Mouse (Mus musculus): ENCODE results near the gene Fcho2. TPM values are rescaled to one million over a fixed set of nuclear protein-coding genes. Genes with fewer than 3 reads are reported as not detected.

Gene Fcho2
- total and polyA plus RNA-seq, 2 experiments, result 5.8 to 23.2 TPM

GRCm38 (mm10) chr13:98722296-98722695 is 93.0 kb downstream of the Fcho2 start:
- 67% methylated on average over 1 of the region's 1 CpGs for whole genome bisulfite sequencing
- H3K36me3 ChIP-seq (ENCODE audit: control insufficient read depth, insufficient read depth, low read length), result peaks cover 23% of the 10 kb centered on the region
- no peak overlapping the region for H3K27ac ChIP-seq (replicated peaks; ENCODE audit: insufficient read depth, low read depth, low read length)
- no peak for DNase-seq (ENCODE audit: extremely low read depth, low read depth, low spot score)
- no peaks in the 10 kb centered on the region for H3K27me3 ChIP-seq (ENCODE audit: control insufficient read depth, insufficient read depth, low read length)
- H3K79me2 ChIP-seq (ENCODE audit: control insufficient read depth, insufficient read depth, low read length), result no peaks in the 10 kb centered on the region
- no peaks in the 10 kb centered on the region for H3K4me1 ChIP-seq (ENCODE audit: control insufficient read depth, insufficient read depth, low read length)
- H3K4me3 ChIP-seq (ENCODE audit: insufficient read depth, low read depth, low read length), result no peak overlapping the region
- TF ChIP-seq CTCF (IDR thresholded peaks at IDR 0.05; ENCODE audit: low read depth, low read length) (no peak), POLR2A (IDR thresholded peaks at IDR 0.05; ENCODE audit: extremely low read depth, insufficient read depth, low read length) (no peak)
- H3K9ac ChIP-seq (ENCODE audit: low read depth, low read length), result no peak overlapping the region

GRCm38 (mm10) chr13:98716176-98716575 is 99.1 kb downstream of the Fcho2 start:
- WGBS, result 56% methylated on average over 8 of the region's 8 CpGs
- H3K36me3 ChIP-seq (ENCODE audit: control insufficient read depth, insufficient read depth, low read length), result peaks cover 1% of the 10 kb centered on the region; the same call in 1 of the 2 replicates
- DNase-seq (ENCODE audit: extremely low read depth, low read depth, low spot score), result no peak
- no peaks in the 10 kb centered on the region for H3K27me3 ChIP-seq (ENCODE audit: control insufficient read depth, insufficient read depth, low read length)
- no peaks in the 10 kb centered on the region for H3K79me2 ChIP-seq (ENCODE audit: control insufficient read depth, insufficient read depth, low read length)
- no peak overlapping the region for H3K4me3 ChIP-seq (ENCODE audit: insufficient read depth, low read depth, low read length)
- H3K4me1 ChIP-seq (ENCODE audit: control insufficient read depth, insufficient read depth, low read length), result peaks cover 4% of the 10 kb centered on the region; the same call in 1 of the 2 replicates
- no peak for TF ChIP-seq CTCF (IDR thresholded peaks at IDR 0.05; ENCODE audit: low read depth, low read length)
- TF ChIP-seq POLR2A (IDR thresholded peaks at IDR 0.05; ENCODE audit: extremely low read depth, insufficient read depth, low read length), result no peak
- no peak overlapping the region for H3K27ac ChIP-seq (replicated peaks; ENCODE audit: insufficient read depth, low read depth, low read length)
- H3K9ac ChIP-seq (ENCODE audit: low read depth, low read length), result no peak overlapping the region

GRCm38 (mm10) chr13:98715443-98715990 is 99.7 kb downstream of the Fcho2 start:
- no peaks in the 10 kb centered on the region for H3K36me3 ChIP-seq (ENCODE audit: control insufficient read depth, insufficient read depth, low read length)
- H3K4me3 ChIP-seq (ENCODE audit: insufficient read depth, low read depth, low read length), result no peak overlapping the region
- TF ChIP-seq CTCF (IDR thresholded peaks at IDR 0.05; ENCODE audit: low read depth, low read length), result no peak
- TF ChIP-seq POLR2A (IDR thresholded peaks at IDR 0.05; ENCODE audit: extremely low read depth, insufficient read depth, low read length), result no peak
- H3K27ac ChIP-seq (replicated peaks; ENCODE audit: insufficient read depth, low read depth, low read length), result no peak overlapping the region
- no peaks in the 10 kb centered on the region for H3K79me2 ChIP-seq (ENCODE audit: control insufficient read depth, insufficient read depth, low read length)
- H3K4me1 ChIP-seq (ENCODE audit: control insufficient read depth, insufficient read depth, low read length), result peaks cover 4% of the 10 kb centered on the region; the same call in 1 of the 2 replicates
- H3K27me3 ChIP-seq (ENCODE audit: control insufficient read depth, insufficient read depth, low read length), result no peaks in the 10 kb centered on the region
- WGBS, result 22% methylated on average over 6 of the region's 6 CpGs
- DNase-seq (ENCODE audit: extremely low read depth, low read depth, low spot score), result peak; percentile 85
- H3K9ac ChIP-seq (ENCODE audit: low read depth, low read length), result no peak overlapping the region

DNA sequence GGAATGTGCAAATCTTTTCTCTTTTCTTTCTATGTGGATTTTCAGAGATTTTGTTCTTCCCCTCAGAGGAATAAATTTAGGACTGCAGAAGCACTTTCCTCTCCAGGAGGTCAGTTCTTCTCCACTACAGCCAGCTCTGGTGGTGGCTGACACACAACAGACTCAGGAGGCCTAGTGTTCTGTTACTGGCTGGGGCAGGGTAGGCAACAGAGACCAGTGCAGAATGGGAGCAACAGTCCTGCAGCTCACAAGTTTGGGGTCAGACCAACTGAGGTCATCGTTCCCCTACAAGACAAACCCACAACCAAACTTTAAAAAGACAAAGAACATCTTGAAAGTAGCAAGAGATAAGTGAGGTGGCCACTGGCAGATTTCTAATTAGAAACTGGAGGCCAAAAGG is 104.6 kb downstream of the Fcho2 start:
- Histone ChIP-seq H3K36me3 (ENCODE audit: control insufficient read depth, insufficient read depth, low read length) (no peaks in the 10 kb centered on the region), H3K79me2 (ENCODE audit: control insufficient read depth, insufficient read depth, low read length) (no peaks in the 10 kb centered on the region), H3K27me3 (ENCODE audit: control insufficient read depth, insufficient read depth, low read length) (no peaks in the 10 kb centered on the region), H3K27ac (replicated peaks; ENCODE audit: insufficient read depth, low read depth, low read length) (no peak overlapping the region), H3K4me3 (ENCODE audit: insufficient read depth, low read depth, low read length) (no peak overlapping the region), H3K9ac (ENCODE audit: low read depth, low read length) (no peak overlapping the region), H3K4me1 (ENCODE audit: control insufficient read depth, insufficient read depth, low read length) (peaks cover 1% of the 10 kb centered on the region; the same call in 1 of the 2 replicates)
- WGBS, result 91% methylated on average over 1 of the region's 1 CpGs
- DNase-seq (ENCODE audit: extremely low read depth, low read depth, low spot score), result no peak
- TF ChIP-seq POLR2A (IDR thresholded peaks at IDR 0.05; ENCODE audit: extremely low read depth, insufficient read depth, low read length), result no peak
- no peak for TF ChIP-seq CTCF (IDR thresholded peaks at IDR 0.05; ENCODE audit: low read depth, low read length)

- Histone ChIP-seq H3K9ac (ENCODE audit: low read depth, low read length) (no peak overlapping the region), H3K79me2 (ENCODE audit: control insufficient read depth, insufficient read depth, low read length) (no peaks in the 10 kb centered on the region), H3K4me1 (ENCODE audit: control insufficient read depth, insufficient read depth, low read length) (no peaks in the 10 kb centered on the region), H3K4me3 (ENCODE audit: insufficient read depth, low read depth, low read length) (no peak overlapping the region), H3K27me3 (ENCODE audit: control insufficient read depth, insufficient read depth, low read length) (no peaks in the 10 kb centered on the region), H3K27ac (replicated peaks; ENCODE audit: insufficient read depth, low read depth, low read length) (no peak overlapping the region), H3K36me3 (ENCODE audit: control insufficient read depth, insufficient read depth, low read length) (no peaks in the 10 kb centered on the region)
- no peak for TF ChIP-seq CTCF (IDR thresholded peaks at IDR 0.05; ENCODE audit: low read depth, low read length)
- TF ChIP-seq POLR2A (IDR thresholded peaks at IDR 0.05; ENCODE audit: extremely low read depth, insufficient read depth, low read length), result no peak
- 73% methylated on average over 8 of the region's 8 CpGs for WGBS
- DNase-seq (ENCODE audit: extremely low read depth, low read depth, low spot score), result no peak
These were observed 105.0 kb downstream of the Fcho2 start for GRCm38 (mm10) chr13:98710236-98710635.

GRCm38 (mm10) chr13:98705501-98705900 is 109.7 kb downstream of the Fcho2 start:
- DNase-seq (ENCODE audit: extremely low read depth, low read depth, low spot score), result no peak
- H3K4me1 ChIP-seq (ENCODE audit: control insufficient read depth, insufficient read depth, low read length), result no peaks in the 10 kb centered on the region
- no peaks in the 10 kb centered on the region for H3K36me3 ChIP-seq (ENCODE audit: control insufficient read depth, insufficient read depth, low read length)
- H3K79me2 ChIP-seq (ENCODE audit: control insufficient read depth, insufficient read depth, low read length), result no peaks in the 10 kb centered on the region
- H3K27ac ChIP-seq (replicated peaks; ENCODE audit: insufficient read depth, low read depth, low read length), result no peak overlapping the region
- no peaks in the 10 kb centered on the region for H3K27me3 ChIP-seq (ENCODE audit: control insufficient read depth, insufficient read depth, low read length)
- no peak overlapping the region for H3K9ac ChIP-seq (ENCODE audit: low read depth, low read length)
- 78% methylated on average over 4 of the region's 4 CpGs for WGBS
- H3K4me3 ChIP-seq (ENCODE audit: insufficient read depth, low read depth, low read length), result no peak overlapping the region
- TF ChIP-seq POLR2A (IDR thresholded peaks at IDR 0.05; ENCODE audit: extremely low read depth, insufficient read depth, low read length), result no peak
- no peak for TF ChIP-seq CTCF (IDR thresholded peaks at IDR 0.05; ENCODE audit: low read depth, low read length)

All from liver, adult 2 months (tissue).